Mouse (Mus musculus): Measurements from ENCODE around the gene Zfp874a.
"Not testable (repeated sequence)": the region's sequence is repeated elsewhere in the genome, so short reads cannot be mapped to it uniquely, and the experiment has no call there.

- TF ChIP-seq CTCF (IDR thresholded peaks at IDR 0.05; ENCODE audit: borderline replicate concordance, insufficient read depth, low read depth, low read length); POLR2A (IDR thresholded peaks at IDR 0.05; ENCODE audit: borderline replicate concordance, insufficient read depth, low read length): not testable (repeated sequence)
Observed at GRCm38 (mm10) chr13:67425699-67426098, 25.7 kb downstream of the Zfp874a start.
